Mouse (Mus musculus): Measurements from ENCODE around the gene Npat. TPM values are rescaled to one million over a fixed set of nuclear protein-coding genes. Genes with fewer than 3 reads are reported as not detected.

Gene Npat
- polyA plus RNA-seq (2017; shearing (Covaris generic)): 26.7 TPM

GRCm38 (mm10) chr9:53536558-53537320 is at the start of gene Npat, which contains the start of gene Atm:
Gene Npat (plus strand): TSS chr9:53537047.
Gene Atm (minus strand): TSS chr9:53536740.

GRCm38 (mm10) chr9:53609968-53610781 is 73.3 kb downstream of the Npat start, which contains the start of gene Acat1:
Gene Acat1 (minus strand): TSS chr9:53610382.

Other genes starting within 250 kb of the Npat start
- gene Exph5, start 235.4 kb upstream of the Npat start, polyA plus RNA-seq (2017; shearing (Covaris generic)): 0.73 TPM
- 0.66 TPM for gene Kdelc2, start 153.0 kb upstream of the Npat start, polyA plus RNA-seq (2017; shearing (Covaris generic))
- gene 4930550C14Rik, start 134.7 kb upstream of the Npat start, polyA plus RNA-seq (2017; shearing (Covaris generic)): 0.45 TPM
- gene Atm, start 307 bp upstream of the Npat start, polyA plus RNA-seq (2017; shearing (Covaris generic)): 41.1 TPM
- 78.9 TPM for gene Acat1, start 73.3 kb downstream of the Npat start, polyA plus RNA-seq (2017; shearing (Covaris generic))
- 24.3 TPM for gene Cul5, start 133.0 kb downstream of the Npat start, polyA plus RNA-seq (2017; shearing (Covaris generic))
- not detected for gene Rab39, start 169.2 kb downstream of the Npat start, polyA plus RNA-seq (2017; shearing (Covaris generic))
- 21.9 TPM for gene Slc35f2, start 234.5 kb downstream of the Npat start, polyA plus RNA-seq (2017; shearing (Covaris generic))